Mouse (Mus musculus): ENCODE measurements around the gene Mettl4.

The Mettl4 gene

DNA sequence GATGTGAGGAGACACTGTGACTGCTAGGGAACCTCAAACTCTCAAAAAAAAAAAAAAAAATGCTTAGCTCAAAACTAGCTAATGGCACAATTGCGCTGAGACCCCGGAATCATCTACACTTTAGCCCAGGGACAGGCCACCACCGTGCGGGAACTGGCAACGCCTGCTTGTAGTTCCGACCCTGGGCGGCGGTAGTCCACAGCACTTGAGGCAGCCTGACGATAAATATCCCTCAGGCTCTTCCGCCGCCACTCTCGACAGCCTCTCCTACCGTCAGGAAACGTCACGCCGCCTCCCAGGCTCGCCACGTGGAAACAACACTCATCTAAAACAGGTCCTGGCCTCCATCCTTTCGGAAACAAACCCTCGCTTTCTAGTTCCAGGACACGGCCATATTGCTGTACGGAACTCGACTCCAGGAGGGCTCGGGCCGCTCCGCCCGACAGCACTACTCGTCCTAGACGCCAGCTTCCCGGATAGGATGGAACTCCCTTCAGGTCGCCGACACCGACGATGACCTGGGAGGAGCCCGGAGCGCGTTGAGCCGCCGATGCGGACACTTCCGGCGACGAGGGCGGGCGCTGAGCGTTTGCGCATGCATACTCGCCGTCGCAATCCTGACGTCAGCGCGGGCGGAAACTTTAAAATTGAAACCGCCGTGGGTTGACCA is at the start of gene Mettl4:
Mettl4 (minus strand) TSS at position 554 of the 670 bp plus-strand sequence.
- peak; percentile 94 to 95 for DNase-seq

DNA sequence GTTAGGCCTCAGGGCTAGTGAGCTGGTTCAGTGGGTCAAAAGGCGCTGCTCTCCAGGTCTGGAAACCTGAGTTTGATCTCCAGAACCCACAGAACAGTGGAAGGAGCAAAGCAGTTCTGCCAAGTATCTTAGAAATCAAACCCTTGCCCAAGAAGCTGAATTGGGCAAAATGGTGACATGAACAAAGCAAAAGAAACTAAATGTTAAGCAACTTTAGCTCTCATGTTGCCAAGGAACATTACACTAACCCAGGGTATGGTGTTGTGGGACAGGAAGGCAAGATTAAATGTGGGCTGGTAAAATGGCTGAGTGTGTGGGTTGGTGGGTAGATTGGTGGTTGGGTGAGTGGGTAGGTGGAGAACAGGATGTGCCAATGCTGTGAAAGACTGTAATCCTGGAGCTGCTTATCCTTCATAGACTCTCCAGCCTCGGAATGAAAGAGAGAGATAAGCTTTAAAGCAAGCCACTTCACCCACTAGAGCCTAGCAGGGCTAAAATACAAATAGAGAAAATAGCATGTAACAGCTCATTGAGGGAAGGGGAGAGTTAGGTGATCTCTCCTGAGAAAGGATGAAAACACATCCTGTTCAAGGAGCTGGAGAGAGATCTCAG is 29.2 kb upstream of the Mettl4 start:
- DNase-seq, result no peak

GRCm38 (mm10) chr17:94768491-94768890 is 18.7 kb upstream of the Mettl4 start:
- no peak for DNase-seq

DNA sequence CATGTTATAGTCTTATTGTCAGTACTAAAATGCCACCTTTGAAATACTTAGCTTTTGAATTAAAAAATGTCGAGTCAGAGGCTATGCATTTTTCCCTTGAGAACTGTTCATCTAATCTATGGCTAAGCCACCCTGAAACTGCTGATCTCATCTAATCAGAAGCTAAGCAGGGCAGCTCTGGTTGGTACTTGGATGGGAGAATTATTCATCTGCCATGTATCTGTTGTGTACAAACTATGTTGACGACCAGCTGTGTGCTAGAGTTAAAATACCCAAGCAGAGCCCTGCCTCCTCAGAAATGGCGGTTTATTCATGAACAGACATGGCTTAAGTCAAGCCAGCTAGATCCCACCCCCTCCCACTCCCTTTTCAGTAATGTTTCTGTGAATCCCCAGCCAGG is 14.9 kb upstream of the Mettl4 start:
- no peak for DNase-seq

DNA sequence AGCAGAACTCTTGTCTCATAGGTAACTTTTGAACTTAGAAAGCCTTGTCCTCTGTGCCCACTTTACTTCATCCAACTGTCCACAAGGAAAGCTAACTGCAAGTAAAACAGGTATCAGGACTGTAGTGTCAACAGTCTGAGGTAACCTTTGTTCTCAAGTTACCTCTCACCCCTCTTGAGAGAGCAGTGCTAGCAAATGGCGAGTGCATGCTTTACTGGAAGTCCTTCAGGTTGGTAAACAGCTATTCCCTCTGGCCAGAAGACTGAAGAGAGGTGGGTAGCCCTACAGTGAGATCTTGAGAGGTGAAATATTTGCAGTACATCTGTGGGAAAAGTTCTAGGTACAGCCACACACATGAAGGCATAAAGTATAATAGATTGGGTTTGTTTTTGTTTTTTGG is 14.2 kb upstream of the Mettl4 start:
- DNase-seq, result no peak

- no peak for DNase-seq
Observed at GRCm38 (mm10) chr17:94762405-94762804, 12.6 kb upstream of the Mettl4 start.

DNA sequence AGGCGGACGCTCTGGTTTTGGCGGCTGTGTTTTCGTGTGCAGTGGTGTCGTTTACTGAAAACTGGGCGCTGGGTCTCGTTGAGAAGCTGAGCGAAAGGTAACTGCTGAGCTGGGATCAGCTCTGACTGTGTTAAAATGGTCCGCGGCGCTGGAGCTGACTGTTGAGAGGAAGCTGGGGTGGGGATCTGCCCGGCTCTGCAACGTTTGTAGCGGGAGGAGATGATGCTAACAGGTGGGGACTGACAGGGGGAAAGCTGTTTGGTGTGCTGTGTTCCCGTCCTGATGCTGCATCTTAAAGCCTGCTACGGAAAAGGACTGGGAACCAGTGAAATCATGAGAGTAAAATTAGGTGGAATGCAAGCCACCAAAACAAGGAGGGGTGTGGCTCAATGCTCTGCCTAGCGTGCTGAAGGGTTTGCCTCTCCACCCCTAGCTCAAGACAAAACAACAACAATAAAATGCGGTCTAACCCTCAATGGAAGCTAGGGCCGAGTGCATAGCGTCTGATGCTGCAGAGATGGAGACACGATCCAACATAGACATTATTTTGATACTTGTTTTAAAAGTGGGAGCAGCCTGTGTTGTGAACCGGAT is 414 bp upstream of the Mettl4 start:
- no peak for DNase-seq

DNA sequence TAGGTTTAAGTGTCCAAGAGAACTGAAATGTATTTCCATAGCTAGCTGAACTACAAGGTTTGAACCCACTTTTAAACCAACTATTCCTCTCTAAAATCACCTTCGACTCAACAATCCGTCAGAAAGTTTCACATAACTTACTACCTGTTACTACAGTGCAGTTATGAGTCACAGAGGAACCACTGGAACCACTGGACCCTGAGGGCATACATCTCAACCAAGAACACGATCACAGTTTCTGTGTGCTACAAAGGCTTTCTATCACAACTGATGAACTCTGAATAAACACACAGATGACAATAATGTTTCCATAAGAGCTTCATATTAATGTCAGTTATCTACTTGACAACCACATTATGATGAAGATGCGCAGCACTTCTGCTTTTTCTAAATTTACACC is 11.6 kb downstream of the Mettl4 start:
- DNase-seq, result no peak

- DNase-seq, result no peak
Observed at GRCm38 (mm10) chr17:94735885-94736284, 13.9 kb downstream of the Mettl4 start.

- peak; percentile 29 to 39 for DNase-seq
Observed at GRCm38 (mm10) chr17:94735437-94735836, 14.4 kb downstream of the Mettl4 start.

DNA sequence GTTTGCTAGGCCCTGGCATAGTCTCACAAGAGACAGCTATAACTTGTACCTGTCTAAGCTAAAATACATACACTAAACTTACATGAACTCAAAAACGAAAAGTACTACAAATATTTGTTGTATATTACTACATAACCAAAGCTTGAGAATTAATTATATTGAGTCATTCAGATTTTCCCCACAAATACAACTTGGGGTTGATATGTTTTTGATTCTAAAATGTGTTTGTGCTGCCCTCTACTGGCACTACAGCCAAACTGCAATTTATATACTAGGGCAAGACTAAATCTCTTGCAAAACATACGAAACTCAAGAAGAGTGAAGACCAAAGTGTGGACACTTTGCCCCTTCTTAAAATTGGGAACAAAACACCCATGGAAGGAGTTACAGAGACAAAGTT is 19.4 kb downstream of the Mettl4 start:
- DNase-seq, result peak; percentile 58 to 64

DNA sequence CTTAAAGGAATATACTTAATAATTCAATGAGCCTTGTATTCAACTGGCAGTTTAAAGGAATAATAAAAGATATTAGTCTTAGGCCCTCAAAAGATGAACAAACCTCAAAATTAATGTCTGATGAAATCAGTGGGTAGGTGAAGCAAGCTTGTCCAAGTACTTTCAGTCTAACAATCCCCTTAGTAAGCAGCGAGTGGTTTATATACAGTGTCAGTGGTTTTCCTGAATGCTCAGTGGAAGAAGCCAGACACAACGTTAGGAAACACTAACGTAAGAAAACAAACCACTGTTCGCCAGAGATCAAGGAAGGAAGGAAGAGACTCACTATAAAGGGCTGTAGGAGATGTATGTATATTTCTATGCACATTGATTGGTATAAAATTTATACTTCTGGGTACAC is 23.1 kb downstream of the Mettl4 start:
- no peak for DNase-seq

DNA sequence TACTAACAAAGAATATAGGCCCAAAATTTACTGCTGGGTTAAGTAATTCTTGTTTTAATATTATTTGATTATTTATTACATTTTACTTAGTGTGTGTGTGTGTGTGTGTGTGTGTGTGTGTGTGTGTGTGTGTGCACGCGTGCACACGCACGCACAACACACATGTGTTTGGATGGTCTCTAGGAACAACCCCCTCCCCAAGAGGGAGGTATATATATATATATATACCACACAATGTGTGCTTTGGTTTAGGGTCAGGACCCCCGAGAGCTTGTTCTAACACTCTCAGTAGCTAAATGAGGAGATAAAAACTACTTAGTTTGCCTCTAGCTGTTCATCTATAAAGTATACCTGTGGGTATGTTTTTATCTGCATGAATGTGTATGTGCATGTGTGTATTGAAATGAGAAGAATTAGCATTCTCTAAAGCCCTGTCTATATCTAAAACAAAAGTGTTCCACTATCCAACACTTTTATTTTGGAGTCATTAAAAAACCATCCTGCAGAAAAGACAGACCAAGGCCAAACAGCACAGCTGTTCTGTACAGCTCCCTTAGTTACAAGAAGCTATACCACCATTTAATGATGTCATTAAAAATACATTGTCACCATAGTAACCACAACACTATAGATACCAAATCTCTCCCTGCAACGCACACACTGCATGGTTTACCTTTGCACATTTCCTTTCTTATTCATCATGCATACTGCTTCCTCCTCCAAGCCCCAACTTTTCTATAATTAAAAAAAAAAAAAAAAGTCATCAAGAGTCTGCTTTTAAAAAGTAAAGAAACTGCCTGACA is 76.1 kb downstream of the Mettl4 start:
- DNase-seq, result no peak

Measured in cerebellum, postnatal 14 days (tissue).